Comparison of ENCODE assay signal across 8 mouse cellular contexts in genomic region chr11:96766555-96766954, GRCm38 (mm10). TPM values are rescaled to one million over a fixed set of nuclear protein-coding genes. Genes with fewer than 3 reads are reported as not detected.
A peak's percentile ranks its signal among the peaks of the same experiment; 100 is the strongest.
DNase-seq lines count a peak whose midpoint lies in the region; ATAC-seq lines count a peak whose summit lies in the region.

No protein-coding gene starts in this region.

- H3K9me3 ChIP-seq in embryonic facial prominence, embryonic 13.5 days = no peaks in the 10 kb centered on the region
- no peaks in the 10 kb centered on the region for H3K9me3 ChIP-seq in hindbrain, embryonic 15.5 days
- no peaks in the 10 kb centered on the region for H3K9me3 ChIP-seq in stomach, embryonic 16.5 days (replicated peaks; ENCODE audit: control insufficient read depth, low read length)

- no peaks in the 10 kb centered on the region for H3K27me3 ChIP-seq in embryonic facial prominence, embryonic 13.5 days
- no peaks in the 10 kb centered on the region for H3K27me3 ChIP-seq in hindbrain, embryonic 15.5 days
- H3K27me3 ChIP-seq in stomach, embryonic 16.5 days (ENCODE audit: control insufficient read depth, insufficient read depth, low read length) = no peaks in the 10 kb centered on the region

- H3K36me3 ChIP-seq in embryonic facial prominence, embryonic 13.5 days = peaks cover 44% of the 10 kb centered on the region
- H3K36me3 ChIP-seq in hindbrain, embryonic 15.5 days = peaks cover 29% of the 10 kb centered on the region
- peaks cover 3% of the 10 kb centered on the region; the same call in 1 of the 2 replicates for H3K36me3 ChIP-seq in stomach, embryonic 16.5 days (ENCODE audit: control insufficient read depth, insufficient read depth, low read length)

- H3K9ac ChIP-seq in embryonic facial prominence, embryonic 13.5 days = 0 out of 2 replicates have a peak overlapping the region, but pooled peaks have one; percentile 4
- H3K9ac ChIP-seq in hindbrain, embryonic 15.5 days = no peak overlapping the region
- H3K9ac ChIP-seq in stomach, embryonic 16.5 days (ENCODE audit: low read length) = 0 out of 2 replicates have a peak overlapping the region, but pooled peaks have one; percentile 11

- WGBS in embryonic facial prominence, embryonic 13.5 days = 84% methylated on average over 12 of the region's 12 CpGs
- WGBS in hindbrain, embryonic 15.5 days = 60% methylated on average over 12 of the region's 12 CpGs
- 68% methylated on average over 12 of the region's 12 CpGs for WGBS in stomach, embryonic 16.5 days

- DNase-seq in right cerebral cortex, adult 18-20 months = peak; percentile 64
- DNase-seq in right cerebral cortex, postnatal 25 days = no peak
- no peak for DNase-seq in spleen, adult 12 weeks (ENCODE audit: low spot score)

- peak overlapping the region; percentile 13; the same call in 1 of the 2 replicates for H3K27ac ChIP-seq in embryonic facial prominence, embryonic 13.5 days
- peak overlapping the region; percentile 82 for H3K27ac ChIP-seq in hindbrain, embryonic 15.5 days (replicated peaks)
- H3K27ac ChIP-seq in stomach, embryonic 16.5 days (ENCODE audit: low read length) = peak overlapping the region; percentile 73

- H3K4me3 ChIP-seq in embryonic facial prominence, embryonic 13.5 days = no peak overlapping the region
- no peak overlapping the region for H3K4me3 ChIP-seq in hindbrain, embryonic 15.5 days
- no peak overlapping the region for H3K4me3 ChIP-seq in stomach, embryonic 16.5 days (replicated peaks; ENCODE audit: low read length)

- peaks cover 36% of the 10 kb centered on the region for H3K4me1 ChIP-seq in embryonic facial prominence, embryonic 13.5 days
- H3K4me1 ChIP-seq in hindbrain, embryonic 15.5 days (replicated peaks) = peaks cover 69% of the 10 kb centered on the region
- H3K4me1 ChIP-seq in stomach, embryonic 16.5 days (ENCODE audit: control insufficient read depth, insufficient read depth, low read length) = 0 out of 2 replicates have a peak, but pooled peaks cover 2% of the 10 kb centered on the region

- ATAC-seq in embryonic facial prominence, embryonic 13.5 days (ENCODE audit: insufficient number of reproducible peaks, insufficient read depth, low FRiP score, low TSS enrichment, low read depth) = no peak
- ATAC-seq in hindbrain, embryonic 15.5 days (ENCODE audit: low FRiP score, low read depth) = no peak
- ATAC-seq in stomach, embryonic 16.5 days (ENCODE audit: insufficient read depth, low FRiP score) = no peak
- ATAC-seq in megakaryocyte, adult 5-6 weeks (ENCODE audit: poor library complexity, severe bottlenecking) = no peak
- no peak for ATAC-seq in monocyte, adult 5-6 weeks (replicated peaks; ENCODE audit: insufficient number of reproducible peaks, low FRiP score, low TSS enrichment, poor library complexity, severe bottlenecking)

- H3K4me2 ChIP-seq in embryonic facial prominence, embryonic 13.5 days = no peak overlapping the region
- peak overlapping the region; percentile 11; the same call in 1 of the 2 replicates for H3K4me2 ChIP-seq in hindbrain, embryonic 15.5 days
- no peak overlapping the region for H3K4me2 ChIP-seq in stomach, embryonic 16.5 days (ENCODE audit: low read depth, low read length)

RNA-seq across cellular contexts. Expression of gene Snx11, which starts 10.8 kb away (rescaled TPM):
- 23.5 TPM in 2 replicates for polyA plus RNA-seq in embryonic facial prominence, embryonic 13.5 days (2015; fragmentation: Nextera tagmentation; extraction: Ambion mirVana)
- 55.6 and 64.2 TPM in 2 replicates for polyA plus RNA-seq in hindbrain, embryonic 15.5 days (2015; fragmentation: Nextera tagmentation; extraction: Ambion mirVana)
- 14.6 and 14.9 TPM in 2 replicates for polyA plus RNA-seq in stomach, embryonic 16.5 days (2015; fragmentation: Nextera tagmentation; extraction: Ambion mirVana)
- total RNA-seq in megakaryocyte, adult 5-6 weeks (2015) = 8.3 and 10.3 TPM in 2 replicates
- 25.5 and 27.4 TPM in 2 replicates for total RNA-seq in megakaryocyte, adult 5-6 weeks (2017)
- 40.6 to 60.6 TPM (median 40.8 TPM) in 3 replicates for total RNA-seq in monocyte, adult 5-6 weeks (2017)

RNA-seq across cellular contexts. Expression of gene Cbx1, which starts 22.4 kb away (rescaled TPM):
- 164 and 170 TPM in 2 replicates for polyA plus RNA-seq in embryonic facial prominence, embryonic 13.5 days (2015; fragmentation: Nextera tagmentation; extraction: Ambion mirVana)
- 66.0 and 78.0 TPM in 2 replicates for polyA plus RNA-seq in hindbrain, embryonic 15.5 days (2015; fragmentation: Nextera tagmentation; extraction: Ambion mirVana)
- 67.5 and 75.1 TPM in 2 replicates for polyA plus RNA-seq in stomach, embryonic 16.5 days (2015; fragmentation: Nextera tagmentation; extraction: Ambion mirVana)
- 37.7 and 39.2 TPM in 2 replicates for total RNA-seq in megakaryocyte, adult 5-6 weeks (2015)
- total RNA-seq in megakaryocyte, adult 5-6 weeks (2017) = 60.2 and 60.5 TPM in 2 replicates
- 31.6 to 66.7 TPM (median 54.0 TPM) in 3 replicates for total RNA-seq in monocyte, adult 5-6 weeks (2017)

Comparison
In these comparisons a context has a peak if more than half of its experiments do, and no peak if none do; other contexts are left out.
1. H3K27ac ChIP-seq: peak in every context shown above with its lines; median percentile 82 in hindbrain, embryonic 15.5 days; 73 in stomach, embryonic 16.5 days; 13 in embryonic facial prominence, embryonic 13.5 days.